Mouse (Mus musculus): Measurements from ENCODE around the gene Btaf1. TPM values are rescaled to one million over a fixed set of nuclear protein-coding genes. Genes with fewer than 3 reads are reported as not detected.
A peak's percentile ranks its signal among the peaks of the same experiment; 100 is the strongest.

Btaf1 gene
- polyA plus RNA-seq, 2 experiments: 13.2 to 13.6 TPM

DNA sequence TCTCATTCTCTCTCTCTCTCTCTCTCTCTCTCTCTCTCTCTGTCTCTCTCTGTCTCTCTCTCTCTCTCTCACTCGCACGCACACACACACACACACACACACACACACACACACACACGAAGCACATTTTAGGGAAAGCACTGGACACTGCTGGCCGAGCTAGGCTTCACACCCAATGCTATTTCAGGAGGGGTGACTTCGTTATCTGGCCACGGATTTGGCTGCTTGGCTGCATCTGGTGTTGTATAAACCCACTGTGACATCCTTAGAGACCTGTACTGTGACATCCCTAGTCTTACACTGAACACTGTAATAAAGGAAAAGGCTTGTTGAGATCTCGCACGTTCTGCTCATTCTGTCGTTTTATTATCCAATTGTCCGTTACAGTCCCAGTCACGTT, 95.1 kb downstream of the Btaf1 start:
- Histone ChIP-seq H3K4me1 (ENCODE audit: control insufficient read depth, insufficient read depth, low read length) (no peaks in the 10 kb centered on the region; the same call in 1 of the 2 replicates), H3K9me3 (ENCODE audit: control insufficient read depth, low read length) (0 out of 2 replicates have a peak, but pooled peaks cover 3% of the 10 kb centered on the region), H3K4me2 (replicated peaks; ENCODE audit: low read depth, low read length, severe bottlenecking) (no peak overlapping the region), H3K4me3 (replicated peaks; ENCODE audit: low read length) (no peak overlapping the region), H3K36me3 (ENCODE audit: control insufficient read depth, insufficient read depth, low read length) (no peaks in the 10 kb centered on the region), H3K27me3 (ENCODE audit: control insufficient read depth, insufficient read depth, low read length) (no peaks in the 10 kb centered on the region), H3K9ac (ENCODE audit: low read depth, low read length, severe bottlenecking) (no peak overlapping the region), H3K27ac (replicated peaks; ENCODE audit: low read depth, low read length) (no peak overlapping the region)
- ATAC-seq (ENCODE audit: low FRiP score, low read depth) (no peak), DNase-seq (ENCODE audit: low spot score) (no peak)
- 81% methylated on average over 11 of the region's 11 CpGs for WGBS
- no peak for TF ChIP-seq POLR2A (IDR thresholded peaks at IDR 0.05; ENCODE audit: borderline replicate concordance, extremely low read depth, insufficient read depth, insufficient read length)

GRCm38 (mm10) chr19:37022146-37022545, 96.3 kb downstream of the Btaf1 start:
- Histone ChIP-seq H3K27ac (replicated peaks; ENCODE audit: low read depth, low read length) (no peak overlapping the region), H3K4me2 (replicated peaks; ENCODE audit: low read depth, low read length, severe bottlenecking) (no peak overlapping the region), H3K27me3 (ENCODE audit: control insufficient read depth, insufficient read depth, low read length) (no peaks in the 10 kb centered on the region), H3K9me3 (ENCODE audit: control insufficient read depth, low read length) (no peaks in the 10 kb centered on the region), H3K36me3 (ENCODE audit: control insufficient read depth, insufficient read depth, low read length) (no peaks in the 10 kb centered on the region), H3K9ac (ENCODE audit: low read depth, low read length, severe bottlenecking) (no peak overlapping the region), H3K4me3 (replicated peaks; ENCODE audit: low read length) (no peak overlapping the region), H3K4me1 (ENCODE audit: control insufficient read depth, insufficient read depth, low read length) (no peaks in the 10 kb centered on the region; the same call in 1 of the 2 replicates)
- 89% methylated on average over 5 of the region's 5 CpGs for WGBS
- DNase-seq (ENCODE audit: low spot score) (no peak), ATAC-seq (ENCODE audit: low FRiP score, low read depth) (no peak)
- TF ChIP-seq POLR2A (IDR thresholded peaks at IDR 0.05; ENCODE audit: borderline replicate concordance, extremely low read depth, insufficient read depth, insufficient read length): no peak

- H3K4me3 ChIP-seq (replicated peaks; ENCODE audit: low read length): no peak overlapping the region
- H3K9ac ChIP-seq (ENCODE audit: low read depth, low read length, severe bottlenecking): no peak overlapping the region
- no peaks in the 10 kb centered on the region for H3K27me3 ChIP-seq (ENCODE audit: control insufficient read depth, insufficient read depth, low read length)
- WGBS: 54% methylated on average over 13 of the region's 13 CpGs
- no peak overlapping the region for H3K27ac ChIP-seq (replicated peaks; ENCODE audit: low read depth, low read length)
- no peak overlapping the region for H3K4me2 ChIP-seq (replicated peaks; ENCODE audit: low read depth, low read length, severe bottlenecking)
- DNase-seq (ENCODE audit: low spot score): peak; percentile 29
- H3K4me1 ChIP-seq (ENCODE audit: control insufficient read depth, insufficient read depth, low read length): no peaks in the 10 kb centered on the region
- no peak for TF ChIP-seq POLR2A (IDR thresholded peaks at IDR 0.05; ENCODE audit: borderline replicate concordance, extremely low read depth, insufficient read depth, insufficient read length)
- ATAC-seq (ENCODE audit: low FRiP score, low read depth): peak; percentile 75
- H3K36me3 ChIP-seq (ENCODE audit: control insufficient read depth, insufficient read depth, low read length): no peaks in the 10 kb centered on the region
- H3K9me3 ChIP-seq (ENCODE audit: control insufficient read depth, low read length): no peaks in the 10 kb centered on the region
Observed at GRCm38 (mm10) chr19:37025839-37026319, 100.0 kb downstream of the Btaf1 start.

DNA sequence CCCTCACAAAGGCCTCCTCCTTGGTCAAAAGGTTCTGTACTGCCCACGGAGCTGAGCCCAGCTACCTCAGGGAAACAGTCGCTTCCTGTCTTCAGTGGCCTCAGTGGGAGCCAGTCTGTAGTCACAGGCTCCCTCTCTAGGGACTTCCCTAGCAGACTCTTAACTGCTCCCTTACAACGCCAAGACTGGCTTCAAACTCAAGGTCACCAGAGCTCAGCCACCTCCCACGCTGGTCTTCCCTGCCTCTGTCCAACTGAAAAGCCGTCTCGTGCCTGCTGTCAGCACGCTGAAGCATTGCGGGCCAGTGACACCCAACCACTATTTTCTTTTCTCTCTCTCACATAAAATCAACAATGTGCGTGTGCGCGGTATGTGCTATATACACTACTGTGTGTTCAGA, 100.5 kb downstream of the Btaf1 start:
- Histone ChIP-seq H3K4me2 (replicated peaks; ENCODE audit: low read depth, low read length, severe bottlenecking) (no peak overlapping the region), H3K4me3 (replicated peaks; ENCODE audit: low read length) (no peak overlapping the region), H3K9me3 (ENCODE audit: control insufficient read depth, low read length) (no peaks in the 10 kb centered on the region), H3K4me1 (ENCODE audit: control insufficient read depth, insufficient read depth, low read length) (no peaks in the 10 kb centered on the region), H3K9ac (ENCODE audit: low read depth, low read length, severe bottlenecking) (no peak overlapping the region), H3K36me3 (ENCODE audit: control insufficient read depth, insufficient read depth, low read length) (no peaks in the 10 kb centered on the region), H3K27me3 (ENCODE audit: control insufficient read depth, insufficient read depth, low read length) (no peaks in the 10 kb centered on the region), H3K27ac (replicated peaks; ENCODE audit: low read depth, low read length) (no peak overlapping the region)
- no peak for TF ChIP-seq POLR2A (IDR thresholded peaks at IDR 0.05; ENCODE audit: borderline replicate concordance, extremely low read depth, insufficient read depth, insufficient read length)
- ATAC-seq (ENCODE audit: low FRiP score, low read depth) (no peak), DNase-seq (ENCODE audit: low spot score) (no peak)
- WGBS: 85% methylated on average over 11 of the region's 11 CpGs

DNA sequence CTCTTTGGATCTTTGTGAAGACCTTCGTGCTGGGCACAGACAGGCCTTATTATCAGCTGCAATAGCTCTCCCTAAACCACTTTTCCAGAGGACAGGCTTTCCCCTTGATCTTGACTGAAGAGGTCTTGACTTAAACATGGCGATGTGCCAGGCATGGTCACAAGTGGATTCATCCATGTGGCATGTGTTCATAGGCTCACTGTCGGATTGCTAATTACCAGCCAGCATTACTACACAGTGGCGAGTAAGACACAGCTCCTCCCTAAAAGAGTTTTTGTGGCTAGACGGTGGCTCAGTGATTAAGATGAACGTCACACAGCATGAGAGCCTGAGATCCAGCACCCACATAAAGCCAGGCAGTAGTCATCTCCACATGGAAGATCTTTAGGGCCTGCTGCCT, 103.9 kb downstream of the Btaf1 start:
- Histone ChIP-seq H3K9ac (ENCODE audit: low read depth, low read length, severe bottlenecking) (no peak overlapping the region), H3K4me1 (ENCODE audit: control insufficient read depth, insufficient read depth, low read length) (no peaks in the 10 kb centered on the region), H3K9me3 (ENCODE audit: control insufficient read depth, low read length) (no peaks in the 10 kb centered on the region), H3K27me3 (ENCODE audit: control insufficient read depth, insufficient read depth, low read length) (no peaks in the 10 kb centered on the region), H3K36me3 (ENCODE audit: control insufficient read depth, insufficient read depth, low read length) (no peaks in the 10 kb centered on the region), H3K4me3 (replicated peaks; ENCODE audit: low read length) (no peak overlapping the region), H3K4me2 (replicated peaks; ENCODE audit: low read depth, low read length, severe bottlenecking) (no peak overlapping the region), H3K27ac (replicated peaks; ENCODE audit: low read depth, low read length) (no peak overlapping the region)
- WGBS: 78% methylated on average over 6 of the region's 6 CpGs
- DNase-seq (ENCODE audit: low spot score) (no peak), ATAC-seq (ENCODE audit: low FRiP score, low read depth) (no peak)
- TF ChIP-seq POLR2A (IDR thresholded peaks at IDR 0.05; ENCODE audit: borderline replicate concordance, extremely low read depth, insufficient read depth, insufficient read length): no peak

DNA sequence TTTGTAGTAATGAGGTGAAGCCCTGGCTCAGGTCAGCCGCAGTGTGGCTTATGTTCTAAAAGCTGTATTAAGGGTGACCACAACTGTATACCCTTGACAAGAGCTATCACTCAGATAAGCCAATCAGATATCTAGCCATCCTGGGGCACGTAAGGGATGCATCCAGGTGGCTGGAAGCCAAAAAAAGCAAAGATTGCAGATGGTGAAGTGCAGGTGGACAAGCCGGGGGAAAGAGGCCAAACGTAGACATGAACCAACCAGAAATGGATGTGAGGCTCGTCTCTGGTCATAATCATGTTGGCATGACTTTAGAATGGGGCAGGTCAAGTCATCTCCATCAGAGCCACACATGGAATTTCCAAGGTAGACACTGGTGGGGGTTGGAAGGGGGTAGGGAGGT, 105.6 kb downstream of the Btaf1 start:
- ATAC-seq (ENCODE audit: low FRiP score, low read depth) (no peak), DNase-seq (ENCODE audit: low spot score) (no peak)
- Histone ChIP-seq H3K4me3 (replicated peaks; ENCODE audit: low read length) (no peak overlapping the region), H3K36me3 (ENCODE audit: control insufficient read depth, insufficient read depth, low read length) (no peaks in the 10 kb centered on the region), H3K9ac (ENCODE audit: low read depth, low read length, severe bottlenecking) (no peak overlapping the region), H3K9me3 (ENCODE audit: control insufficient read depth, low read length) (no peaks in the 10 kb centered on the region), H3K27ac (replicated peaks; ENCODE audit: low read depth, low read length) (no peak overlapping the region), H3K27me3 (ENCODE audit: control insufficient read depth, insufficient read depth, low read length) (no peaks in the 10 kb centered on the region), H3K4me1 (ENCODE audit: control insufficient read depth, insufficient read depth, low read length) (no peaks in the 10 kb centered on the region), H3K4me2 (replicated peaks; ENCODE audit: low read depth, low read length, severe bottlenecking) (no peak overlapping the region)
- WGBS: 87% methylated on average over 5 of the region's 5 CpGs
- no peak for TF ChIP-seq POLR2A (IDR thresholded peaks at IDR 0.05; ENCODE audit: borderline replicate concordance, extremely low read depth, insufficient read depth, insufficient read length)

Measured in limb, embryonic 14.5 days (tissue).